Mouse (Mus musculus) hindlimb bud, embryonic 11.5 days (tissue): ENCODE measurements around the gene Adcy1.
"Not testable (repeated sequence)": the region's sequence is repeated elsewhere in the genome, so short reads cannot be mapped to it uniquely, and the experiment has no call there.

Experiments used
- DNase-seq: peaks from one replicate; pipeline ENCODE4 v3.0.0-alpha.2; 2012; ENCODE audit warnings: low read depth, low spot score; ENCODE audit errors: extremely low spot score

The Adcy1 gene

GRCm38 (mm10) chr11:7213501-7214341 lies 150.4 kb downstream of the Adcy1 start, which contains the start of gene Igfbp3:
Gene Igfbp3, minus strand, starts transcription at chr11:7213923.
- DNase-seq = no peak

- DNase-seq = no peak
Observed at GRCm38 (mm10) chr11:7214342-7214660, 151.0 kb downstream of the Adcy1 start.

DNA sequence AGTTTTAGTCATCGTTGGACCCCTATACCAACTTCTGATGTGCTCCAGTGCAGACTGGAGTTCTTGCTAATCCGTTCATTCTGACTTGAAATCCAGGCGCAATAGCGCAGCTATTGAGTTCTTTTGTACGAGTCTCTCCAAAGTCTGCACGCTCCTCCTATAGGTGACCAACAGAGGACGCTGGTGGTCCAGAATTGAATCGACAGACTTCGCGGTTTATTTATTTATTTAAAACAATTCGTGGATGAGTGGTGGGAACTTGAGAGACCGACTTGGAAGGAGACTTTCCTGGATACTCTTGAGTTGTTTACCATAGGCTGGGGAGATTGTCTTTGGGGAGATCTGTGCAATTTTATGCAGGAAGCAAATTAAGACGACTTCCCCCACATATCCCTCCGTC lies 151.5 kb downstream of the Adcy1 start:
- DNase-seq = no peak

GRCm38 (mm10) chr11:7215703-7216102 lies 152.4 kb downstream of the Adcy1 start:
- no peak for DNase-seq

GRCm38 (mm10) chr11:7221826-7222225 lies 158.5 kb downstream of the Adcy1 start:
- DNase-seq = not testable (repeated sequence)

- no peak for DNase-seq
Observed at GRCm38 (mm10) chr11:7226200-7226599, 162.9 kb downstream of the Adcy1 start.

- no peak for DNase-seq
Observed at GRCm38 (mm10) chr11:7226810-7227550, 163.7 kb downstream of the Adcy1 start.

GRCm38 (mm10) chr11:7228107-7228506 lies 164.8 kb downstream of the Adcy1 start:
- DNase-seq = no peak
